Mouse (Mus musculus) lung, adult 2 months (tissue): ENCODE results near the gene Gpc1.

Experiments
- CTCF ChIP-seq: fragments of 200-500 bp; IDR thresholded peaks from 2 replicates; pipeline ENCODE4 v1.5.1; 2011; ENCODE audit warnings: mild to moderate bottlenecking, low read length, control low read depth; ENCODE audit not compliant: insufficient read depth
- POLR2A ChIP-seq: fragments of 200-500 bp; IDR thresholded peaks from 2 replicates; pipeline ENCODE4 v1.6.1; 2011; ENCODE audit warnings: low read depth, mild to moderate bottlenecking, control low read depth, low read length, borderline replicate concordance; ENCODE audit errors: extremely low read depth

- TF ChIP-seq CTCF (no peak), POLR2A (no peak)
Measured at GRCm38 (mm10) chr1:92787221-92787620, 44.2 kb upstream of the Gpc1 start.
